Mouse (Mus musculus): ENCODE results near the gene Plekhh1. TPM values are rescaled to one million over a fixed set of nuclear protein-coding genes. Genes with fewer than 3 reads are reported as not detected.
"Not testable (repeated sequence)": the region's sequence is repeated elsewhere in the genome, so short reads cannot be mapped to it uniquely, and the experiment has no call there.

Gene Plekhh1
- polyA plus RNA-seq, 1 experiment: 1.1 TPM

DNA sequence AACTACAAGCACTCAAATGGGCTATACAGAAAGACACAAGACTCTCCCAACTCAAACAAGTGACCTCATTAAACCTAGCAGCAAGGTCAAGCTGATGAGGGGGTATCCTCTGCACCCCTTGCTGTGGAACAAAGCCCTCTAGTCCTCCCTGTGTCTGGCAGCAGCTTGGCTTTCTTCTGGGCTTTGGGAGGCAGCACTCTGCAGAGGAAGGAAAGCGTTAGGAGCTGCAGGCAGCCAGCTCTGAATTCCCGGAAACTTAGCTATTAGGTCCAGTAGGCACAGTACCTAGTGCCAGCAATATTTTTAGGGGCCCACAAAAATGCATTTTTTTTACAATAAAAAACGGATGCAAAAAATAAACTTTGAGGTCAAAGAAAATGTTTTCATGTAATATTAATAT lies 18.4 kb upstream of the Plekhh1 start:
- H3K4me1 ChIP-seq (ENCODE audit: control insufficient read depth, insufficient read depth, low read length): no peaks in the 10 kb centered on the region

GRCm38 (mm10) chr12:79016109-79016508 lies 12.9 kb upstream of the Plekhh1 start:
- TF ChIP-seq CTCF (IDR thresholded peaks at IDR 0.05; ENCODE audit: control insufficient read depth, insufficient read depth, low read length): no peak
- no peak for TF ChIP-seq POLR2A (IDR thresholded peaks at IDR 0.05; ENCODE audit: borderline replicate concordance, control insufficient read depth, low read depth, low read length)
- 86% methylated on average over 5 of the region's 5 CpGs for WGBS
- no peak overlapping the region for H3K4me3 ChIP-seq (replicated peaks; ENCODE audit: control insufficient read depth, low read depth, low read length)
- H3K4me1 ChIP-seq (ENCODE audit: control insufficient read depth, insufficient read depth, low read length): no peaks in the 10 kb centered on the region; the same call in 1 of the 2 replicates
- no peak overlapping the region for H3K27ac ChIP-seq (ENCODE audit: control insufficient read depth, insufficient read depth, low read depth, low read length, poor library complexity)

More for the DNA sequence above, 18.4 kb upstream of the Plekhh1 start:
- Histone ChIP-seq H3K27ac (ENCODE audit: control insufficient read depth, insufficient read depth, low read depth, low read length, poor library complexity) (no peak overlapping the region), H3K4me3 (replicated peaks; ENCODE audit: control insufficient read depth, low read depth, low read length) (no peak overlapping the region)
- WGBS: 74% methylated on average over 3 of the region's 3 CpGs
- TF ChIP-seq POLR2A (IDR thresholded peaks at IDR 0.05; ENCODE audit: borderline replicate concordance, control insufficient read depth, low read depth, low read length): no peak

- Histone ChIP-seq H3K27ac (ENCODE audit: control insufficient read depth, insufficient read depth, low read depth, low read length, poor library complexity) (no peak overlapping the region), H3K4me1 (ENCODE audit: control insufficient read depth, insufficient read depth, low read length) (no peaks in the 10 kb centered on the region; the same call in 1 of the 2 replicates), H3K4me3 (replicated peaks; ENCODE audit: control insufficient read depth, low read depth, low read length) (no peak overlapping the region)
- no peak for TF ChIP-seq POLR2A (IDR thresholded peaks at IDR 0.05; ENCODE audit: borderline replicate concordance, control insufficient read depth, low read depth, low read length)
- no peak for TF ChIP-seq CTCF (IDR thresholded peaks at IDR 0.05; ENCODE audit: control insufficient read depth, insufficient read depth, low read length)
- WGBS: under 1% methylated on average over 4 of the region's 4 CpGs
These were observed 11.0 kb upstream of the Plekhh1 start for GRCm38 (mm10) chr12:79017994-79018399.

DNA sequence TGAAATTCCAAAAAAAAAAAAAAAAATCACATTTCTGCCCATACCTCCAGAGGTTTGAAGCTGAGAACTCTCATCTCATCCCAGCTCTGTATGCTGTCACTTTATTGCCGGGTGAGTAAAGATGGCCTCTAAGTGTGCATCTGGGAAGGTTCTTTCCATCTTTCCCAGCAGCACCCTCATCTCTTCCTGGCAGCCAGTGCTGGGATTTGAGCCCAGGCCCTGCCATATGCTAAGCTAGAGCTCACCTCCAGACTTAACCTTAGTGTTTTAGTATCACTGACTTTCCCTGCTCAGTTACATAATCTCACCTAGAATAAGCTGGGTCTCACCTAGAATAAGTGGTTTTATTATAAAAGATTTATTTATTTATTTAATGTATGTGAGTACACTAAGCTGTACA lies 7.1 kb upstream of the Plekhh1 start:
- H3K4me3 ChIP-seq (replicated peaks; ENCODE audit: control insufficient read depth, low read depth, low read length): no peak overlapping the region
- TF ChIP-seq CTCF (IDR thresholded peaks at IDR 0.05; ENCODE audit: control insufficient read depth, insufficient read depth, low read length) (no peak), POLR2A (IDR thresholded peaks at IDR 0.05; ENCODE audit: borderline replicate concordance, control insufficient read depth, low read depth, low read length) (no peak)
- 94% methylated on average over 1 of the region's 1 CpGs for WGBS
- H3K27ac ChIP-seq (ENCODE audit: control insufficient read depth, insufficient read depth, low read depth, low read length, poor library complexity): no peak overlapping the region
- H3K4me1 ChIP-seq (ENCODE audit: control insufficient read depth, insufficient read depth, low read length): no peaks in the 10 kb centered on the region; the same call in 1 of the 2 replicates

- 32% methylated on average over 3 of the region's 3 CpGs for WGBS
- no peak overlapping the region for H3K4me3 ChIP-seq (replicated peaks; ENCODE audit: control insufficient read depth, low read depth, low read length)
- peak; percentile 71 for TF ChIP-seq CTCF (IDR thresholded peaks at IDR 0.05; ENCODE audit: control insufficient read depth, insufficient read depth, low read length)
- no peak for TF ChIP-seq POLR2A (IDR thresholded peaks at IDR 0.05; ENCODE audit: borderline replicate concordance, control insufficient read depth, low read depth, low read length)
- no peaks in the 10 kb centered on the region; the same call in 1 of the 2 replicates for H3K4me1 ChIP-seq (ENCODE audit: control insufficient read depth, insufficient read depth, low read length)
- H3K27ac ChIP-seq (ENCODE audit: control insufficient read depth, insufficient read depth, low read depth, low read length, poor library complexity): no peak overlapping the region
These were observed 6.1 kb upstream of the Plekhh1 start for GRCm38 (mm10) chr12:79022882-79023281.

- 93% methylated on average over 8 of the region's 8 CpGs for WGBS
- not testable (repeated sequence) for H3K27ac ChIP-seq (ENCODE audit: control insufficient read depth, insufficient read depth, low read depth, low read length, poor library complexity); H3K4me3 ChIP-seq (replicated peaks; ENCODE audit: control insufficient read depth, low read depth, low read length); H3K4me1 ChIP-seq (ENCODE audit: control insufficient read depth, insufficient read depth, low read length)
These were observed 1.4 kb upstream of the Plekhh1 start for GRCm38 (mm10) chr12:79027526-79027925.

GRCm38 (mm10) chr12:79034331-79034730 lies 5.4 kb downstream of the Plekhh1 start:
- H3K27ac ChIP-seq (ENCODE audit: control insufficient read depth, insufficient read depth, low read depth, low read length, poor library complexity): no peak overlapping the region
- H3K4me1 ChIP-seq (ENCODE audit: control insufficient read depth, insufficient read depth, low read length): no peaks in the 10 kb centered on the region
- 85% methylated on average over 2 of the region's 2 CpGs for WGBS
- no peak overlapping the region for H3K4me3 ChIP-seq (replicated peaks; ENCODE audit: control insufficient read depth, low read depth, low read length)
- TF ChIP-seq CTCF (IDR thresholded peaks at IDR 0.05; ENCODE audit: control insufficient read depth, insufficient read depth, low read length) (no peak), POLR2A (IDR thresholded peaks at IDR 0.05; ENCODE audit: borderline replicate concordance, control insufficient read depth, low read depth, low read length) (no peak)

DNA sequence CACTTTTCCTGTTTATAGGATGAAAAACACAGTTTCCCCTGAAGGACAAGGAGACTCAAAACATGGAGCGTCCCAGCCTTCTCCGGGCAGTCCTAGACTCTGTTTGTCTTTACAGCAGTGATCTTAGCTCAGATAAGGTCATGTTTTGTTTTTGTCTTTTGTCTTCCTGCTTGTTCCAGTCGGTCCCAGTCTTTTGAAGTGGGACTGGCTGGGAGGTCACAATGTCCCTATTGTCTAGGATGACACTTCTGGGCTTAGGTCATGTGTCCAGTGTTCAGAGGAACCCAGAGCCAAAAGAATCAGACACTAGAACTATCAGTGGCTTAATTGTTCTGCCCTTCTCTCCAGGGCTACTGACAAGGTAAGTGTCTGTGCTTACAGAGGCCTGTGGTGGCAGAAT lies 6.4 kb downstream of the Plekhh1 start:
- WGBS: 55% methylated on average over 3 of the region's 3 CpGs
- Histone ChIP-seq H3K27ac (ENCODE audit: control insufficient read depth, insufficient read depth, low read depth, low read length, poor library complexity) (no peak overlapping the region), H3K4me1 (ENCODE audit: control insufficient read depth, insufficient read depth, low read length) (no peaks in the 10 kb centered on the region), H3K4me3 (replicated peaks; ENCODE audit: control insufficient read depth, low read depth, low read length) (no peak overlapping the region)
- TF ChIP-seq CTCF (IDR thresholded peaks at IDR 0.05; ENCODE audit: control insufficient read depth, insufficient read depth, low read length) (no peak), POLR2A (IDR thresholded peaks at IDR 0.05; ENCODE audit: borderline replicate concordance, control insufficient read depth, low read depth, low read length) (no peak)

DNA sequence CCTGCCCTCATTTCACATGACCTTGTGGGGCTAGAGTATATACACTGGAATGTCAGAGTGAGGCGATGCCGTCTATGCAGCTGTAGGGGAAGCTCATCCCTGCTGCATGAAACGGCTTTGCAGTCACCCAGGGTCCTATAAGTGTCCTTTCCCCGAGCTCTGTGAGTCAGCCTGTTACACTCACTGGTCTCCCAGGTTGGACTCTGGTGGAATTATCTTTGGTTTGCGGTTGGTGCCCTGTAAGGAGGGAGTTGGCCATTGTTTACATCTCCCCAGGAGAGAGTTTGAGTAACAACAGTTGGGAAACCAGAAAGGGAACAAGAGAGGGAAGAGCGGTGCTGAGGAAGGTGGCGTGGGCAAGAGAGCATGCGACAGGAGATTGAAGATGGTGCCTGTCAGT lies 10.7 kb downstream of the Plekhh1 start:
- Histone ChIP-seq H3K4me3 (replicated peaks; ENCODE audit: control insufficient read depth, low read depth, low read length) (no peak overlapping the region), H3K4me1 (ENCODE audit: control insufficient read depth, insufficient read depth, low read length) (no peaks in the 10 kb centered on the region), H3K27ac (ENCODE audit: control insufficient read depth, insufficient read depth, low read depth, low read length, poor library complexity) (no peak overlapping the region)
- TF ChIP-seq CTCF (IDR thresholded peaks at IDR 0.05; ENCODE audit: control insufficient read depth, insufficient read depth, low read length) (no peak), POLR2A (IDR thresholded peaks at IDR 0.05; ENCODE audit: borderline replicate concordance, control insufficient read depth, low read depth, low read length) (no peak)
- 76% methylated on average over 8 of the region's 8 CpGs for WGBS
